Mouse (Mus musculus): Measurements from ENCODE around the gene Snrpe. TPM values are rescaled to one million over a fixed set of nuclear protein-coding genes. Genes with fewer than 3 reads are reported as not detected.

The Snrpe gene
- total RNA-seq (2014; fragmentation: Nextera tagmentation) (594 and 635 TPM in 2 replicates), total RNA-seq (2017) (399 and 577 TPM in 2 replicates)

- ATAC-seq (replicated peaks; ENCODE audit: poor library complexity, severe bottlenecking), result peak; percentile 96
These were observed at the start of gene Snrpe for GRCm38 (mm10) chr1:133609771-133610502. Gene Snrpe (minus strand): TSS chr1:133610291.

GRCm38 (mm10) chr1:133658878-133659277 is 48.8 kb upstream of the Snrpe start:
- ATAC-seq (replicated peaks; ENCODE audit: poor library complexity, severe bottlenecking), result no peak

GRCm38 (mm10) chr1:133656811-133657210 is 46.7 kb upstream of the Snrpe start:
- ATAC-seq (replicated peaks; ENCODE audit: poor library complexity, severe bottlenecking), result no peak

GRCm38 (mm10) chr1:133653033-133653432 is 42.9 kb upstream of the Snrpe start:
- ATAC-seq (replicated peaks; ENCODE audit: poor library complexity, severe bottlenecking), result no peak

- ATAC-seq (replicated peaks; ENCODE audit: poor library complexity, severe bottlenecking), result no peak
These were observed 40.4 kb upstream of the Snrpe start for GRCm38 (mm10) chr1:133650288-133651055.

GRCm38 (mm10) chr1:133645652-133646051 is 35.6 kb upstream of the Snrpe start:
- ATAC-seq (replicated peaks; ENCODE audit: poor library complexity, severe bottlenecking), result no peak

GRCm38 (mm10) chr1:133641163-133641562 is 31.1 kb upstream of the Snrpe start:
- ATAC-seq (replicated peaks; ENCODE audit: poor library complexity, severe bottlenecking), result no peak

GRCm38 (mm10) chr1:133638517-133638916 is 28.4 kb upstream of the Snrpe start:
- ATAC-seq (replicated peaks; ENCODE audit: poor library complexity, severe bottlenecking), result no peak

- no peak for ATAC-seq (replicated peaks; ENCODE audit: poor library complexity, severe bottlenecking)
These were observed 22.1 kb upstream of the Snrpe start for GRCm38 (mm10) chr1:133632168-133632567.

- no peak for ATAC-seq (replicated peaks; ENCODE audit: poor library complexity, severe bottlenecking)
These were observed 15.0 kb upstream of the Snrpe start for GRCm38 (mm10) chr1:133625052-133625451.

GRCm38 (mm10) chr1:133618311-133618710 is 8.2 kb upstream of the Snrpe start:
- ATAC-seq (replicated peaks; ENCODE audit: poor library complexity, severe bottlenecking), result no peak

GRCm38 (mm10) chr1:133617908-133618307 is 7.8 kb upstream of the Snrpe start:
- no peak for ATAC-seq (replicated peaks; ENCODE audit: poor library complexity, severe bottlenecking)

GRCm38 (mm10) chr1:133613817-133614216 is 3.7 kb upstream of the Snrpe start:
- peak; percentile 33 for ATAC-seq (replicated peaks; ENCODE audit: poor library complexity, severe bottlenecking)

- ATAC-seq (replicated peaks; ENCODE audit: poor library complexity, severe bottlenecking), result no peak
These were observed 1.3 kb upstream of the Snrpe start for GRCm38 (mm10) chr1:133611436-133611835.

GRCm38 (mm10) chr1:133610601-133611000 is 510 bp upstream of the Snrpe start:
- ATAC-seq (replicated peaks; ENCODE audit: poor library complexity, severe bottlenecking), result no peak

- no peak for ATAC-seq (replicated peaks; ENCODE audit: poor library complexity, severe bottlenecking)
These were observed 6.9 kb downstream of the Snrpe start for GRCm38 (mm10) chr1:133603174-133603573.

GRCm38 (mm10) chr1:133596298-133597007 is 13.6 kb downstream of the Snrpe start:
- ATAC-seq (replicated peaks; ENCODE audit: poor library complexity, severe bottlenecking), result no peak

GRCm38 (mm10) chr1:133585995-133586537 is 24.0 kb downstream of the Snrpe start:
- ATAC-seq (replicated peaks; ENCODE audit: poor library complexity, severe bottlenecking), result no peak

- no peak for ATAC-seq (replicated peaks; ENCODE audit: poor library complexity, severe bottlenecking)
These were observed 38.8 kb downstream of the Snrpe start for GRCm38 (mm10) chr1:133571293-133571692.
